Mouse (Mus musculus): ENCODE measurements around the gene Nkap. TPM values are rescaled to one million over a fixed set of nuclear protein-coding genes. Genes with fewer than 3 reads are reported as not detected.
"Not testable (repeated sequence)": the region's sequence is repeated elsewhere in the genome, so short reads cannot be mapped to it uniquely, and the experiment has no call there.

The Nkap gene
- polyA plus RNA-seq, 2 experiments from 2014 or later = 23.9 to 29.3 TPM

GRCm38 (mm10) chrX:37161169-37161568, 34.6 kb downstream of the Nkap start:
- peak; percentile 86 for ATAC-seq

GRCm38 (mm10) chrX:37163115-37163514, 36.5 kb downstream of the Nkap start:
- ATAC-seq = no peak

GRCm38 (mm10) chrX:37167085-37167484, 40.5 kb downstream of the Nkap start:
- peak; percentile 93 for ATAC-seq

GRCm38 (mm10) chrX:37168742-37169141, 42.1 kb downstream of the Nkap start, which contains the start of gene Akap14:
Gene Akap14, minus strand, starts transcription at chrX:37168842.
- no peak for ATAC-seq

GRCm38 (mm10) chrX:37184401-37184800, 57.8 kb downstream of the Nkap start:
- not testable (repeated sequence) for ATAC-seq

GRCm38 (mm10) chrX:37190755-37191104, 64.1 kb downstream of the Nkap start:
- ATAC-seq = no peak

GRCm38 (mm10) chrX:37191105-37191743, 64.6 kb downstream of the Nkap start, which contains the start of the genes Ndufa1 and Rnf113a1:
Gene Ndufa1, minus strand, starts transcription at chrX:37191163.
Gene Rnf113a1, plus strand, starts transcription at chrX:37191245.
- peak; percentile 87 for ATAC-seq

GRCm38 (mm10) chrX:37191744-37192379, 65.3 kb downstream of the Nkap start:
- ATAC-seq = peak; percentile 7

- no peak for ATAC-seq
Observed at GRCm38 (mm10) chrX:37198676-37199075, 72.1 kb downstream of the Nkap start.

Other genes starting within 250 kb of the Nkap start
- 1 to 10 TPM; 2.0 TPM for gene Nkrf, start 223.9 kb upstream of the Nkap start, polyA plus RNA-seq (2017; shearing (Covaris generic))
- gene Sept6, start 135.0 kb upstream of the Nkap start, polyA plus RNA-seq (2017; shearing (Covaris generic)) = 100 to 1,000 TPM; 150 to 159 TPM
- not detected for gene Sowahd, start 78.0 kb upstream of the Nkap start, polyA plus RNA-seq (2017; shearing (Covaris generic))
- 1,000 to 10,000 TPM in 1 of 2 experiments, 100 to 1,000 TPM in 1; 487 to 1,066 TPM for gene Rpl39, start 41.4 kb upstream of the Nkap start, polyA plus RNA-seq (2017; shearing (Covaris generic))
- gene Upf3b, start 16.5 kb upstream of the Nkap start, polyA plus RNA-seq (2017; shearing (Covaris generic)) = 10 to 100 TPM; 34.4 to 38.5 TPM
- gene Akap14, start 42.0 kb downstream of the Nkap start, polyA plus RNA-seq (2017; shearing (Covaris generic)) = under 1 TPM in 1 of 2 experiments, not detected in 1; 0.30 TPM
- 100 to 1,000 TPM; 210 to 310 TPM for gene Ndufa1, start 64.4 kb downstream of the Nkap start, polyA plus RNA-seq (2017; shearing (Covaris generic))
- 10 to 100 TPM; 14.2 to 14.8 TPM for gene Rnf113a1, start 64.5 kb downstream of the Nkap start, polyA plus RNA-seq (2017; shearing (Covaris generic))
- gene Gm9, start 84.2 kb downstream of the Nkap start, polyA plus RNA-seq (2017; shearing (Covaris generic)) = not detected
- gene Rhox1, start 95.5 kb downstream of the Nkap start, polyA plus RNA-seq (2017; shearing (Covaris generic)) = under 1 TPM in 1 of 2 experiments, not detected in 1; 0.38 TPM
- gene Rhox2a, start 118.2 kb downstream of the Nkap start, polyA plus RNA-seq (2017; shearing (Covaris generic)) = not detected
- not detected for gene Rhox3a, start 123.1 kb downstream of the Nkap start, polyA plus RNA-seq (2017; shearing (Covaris generic))
- under 1 TPM in 1 of 2 experiments, not detected in 1; 0.33 TPM for gene Rhox4a, start 138.5 kb downstream of the Nkap start, polyA plus RNA-seq (2017; shearing (Covaris generic))